Mouse (Mus musculus) C2C12 (cell line): ENCODE measurements around the gene Gbx2.

Experiments
- CEBPB ChIP-seq: IDR thresholded peaks from one replicate; pipeline ENCODE4 v1.6.1; 2011; ENCODE audit warnings: low read depth, mild to moderate bottlenecking, control low read depth, moderate library complexity
- CTCF ChIP-seq: IDR thresholded peaks from one replicate; pipeline ENCODE4 v1.5.1; 2011; ENCODE audit not compliant: control insufficient read depth, insufficient read depth, insufficient read length
- FOSL1 ChIP-seq: IDR thresholded peaks from one replicate; pipeline ENCODE4 v1.8.0; 2011; ENCODE audit warnings: mild to moderate bottlenecking, low read length; ENCODE audit not compliant: poor library complexity, insufficient read depth, severe bottlenecking
- MAX ChIP-seq: IDR thresholded peaks from one replicate; pipeline ENCODE4 v1.6.1; 2011; ENCODE audit warnings: mild to moderate bottlenecking, control low read depth
- MYOD1 ChIP-seq: IDR thresholded peaks from one replicate; pipeline ENCODE4 v1.6.1; 2011; ENCODE audit warnings: low read depth; ENCODE audit not compliant: control insufficient read depth, insufficient read length
- MYOG ChIP-seq: IDR thresholded peaks from one replicate; pipeline ENCODE4 v1.6.1; 2011; ENCODE audit not compliant: control insufficient read depth, insufficient read length; ENCODE audit errors: extremely low read depth
- USF1 ChIP-seq: IDR thresholded peaks from one replicate; pipeline ENCODE4 v1.6.1; 2011; ENCODE audit warnings: low read depth, mild to moderate bottlenecking, control low read depth, moderate library complexity

DNA sequence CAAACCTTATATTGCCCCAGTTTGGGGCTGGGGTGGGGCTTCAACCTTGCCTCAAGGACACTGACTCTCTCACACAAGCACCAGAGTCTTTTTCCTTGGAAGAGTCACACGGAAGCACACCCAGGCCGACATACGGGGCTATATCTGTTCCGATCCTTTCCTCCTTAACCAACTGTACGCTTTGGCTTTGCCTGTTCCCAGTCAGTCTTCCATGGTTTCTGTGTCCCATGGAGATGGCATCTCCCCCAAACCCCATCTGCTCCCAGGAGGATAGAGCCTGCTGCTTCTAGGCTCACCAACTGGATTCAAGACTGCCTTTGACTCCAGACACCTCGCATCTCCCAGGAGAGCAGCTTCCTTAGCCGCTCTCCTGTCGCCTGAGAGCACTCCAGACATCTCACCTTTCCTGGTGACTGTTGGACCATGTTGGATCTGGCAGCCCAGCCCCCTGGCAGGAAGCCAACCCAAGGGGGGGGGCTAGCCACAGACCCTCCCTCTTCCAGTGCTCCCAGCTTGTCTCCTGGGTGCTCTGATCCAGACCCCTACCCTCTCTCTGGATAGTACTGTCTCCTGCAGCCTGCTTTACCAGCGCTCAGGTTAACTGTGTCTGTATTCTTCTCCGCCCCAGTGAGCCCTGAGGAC is 38.2 kb upstream of the Gbx2 start:
- TF ChIP-seq CTCF (no peak), MYOG (no peak), MYOD1 (no peak), FOSL1 (no peak), MAX (no peak), CEBPB (no peak), USF1 (no peak)
